ENCODE assay signal across 18 mouse cellular contexts in genomic region chr5:15697719-15698118, GRCm38 (mm10). TPM values are rescaled to one million over a fixed set of nuclear protein-coding genes. Genes with fewer than 3 reads are reported as not detected.
"Had no signal": no experiment of that assay in that cellular context is flagged by ENCODE, and none has a peak within 500 bp of the region (broad histone marks: within the 10 kb centered on the region; RNA-seq: fewer than 3 reads in every experiment).

No protein-coding gene starts in this region.

RNA-seq across cellular contexts. Expression of gene Speer4c, which starts 16.4 kb away (rescaled TPM):
- polyA plus RNA-seq: gonadal fat pad, adult 2 months; heart, adult 2 months; heart, embryonic 14.5 days; hindbrain, embryonic 11.5 days; hindbrain, embryonic 13.5 days; hindbrain, embryonic 16.5 days; inflammation-experienced regulatory T-cells, adult 6 months; intestine, embryonic 15.5 days; intestine, postnatal 0 days; kidney, embryonic 14.5 days; kidney, embryonic 16.5 days; large intestine, adult 2 months; limb, embryonic 11.5 days; liver, embryonic 11.5 days; liver, embryonic 13.5 days had no signal

RNA-seq across cellular contexts. Expression of gene 4930572O03Rik, which starts 40.9 kb away (rescaled TPM):
- polyA plus RNA-seq: gonadal fat pad, adult 2 months; heart, adult 2 months; heart, embryonic 11.5 days; heart, embryonic 14.5 days; heart, postnatal 0 days; hindbrain, embryonic 11.5 days; hindbrain, embryonic 13.5 days; hindbrain, embryonic 16.5 days; inflammation-experienced regulatory T-cells, adult 6 months; intestine, embryonic 15.5 days; intestine, postnatal 0 days; kidney, embryonic 14.5 days; kidney, embryonic 16.5 days; large intestine, adult 2 months; limb, embryonic 11.5 days; limb, embryonic 14.5 days; liver, embryonic 11.5 days; liver, embryonic 13.5 days had no signal
